Mouse (Mus musculus) stomach, postnatal 0 days (tissue): ENCODE measurements around the gene Syt8.

Source experiments
- CTCF ChIP-seq: IDR thresholded peaks from 2 replicates; pipeline ENCODE4 v1.5.1; 2016; ENCODE audit warnings: antibody characterized with exemption, low read depth, mild to moderate bottlenecking, moderate library complexity
- EP300 ChIP-seq: optimal IDR thresholded peaks from 2 replicates; pipeline ENCODE3; 2016; ENCODE audit warnings: antibody characterized with exemption

GRCm38 (mm10) chr7:142431106-142431505, 3.5 kb upstream of the Syt8 start:
- TF ChIP-seq EP300: no peak
- no peak for TF ChIP-seq CTCF
